Mouse (Mus musculus) forebrain, embryonic 12.5 days (tissue): ENCODE measurements around the gene Ppp1r3c. TPM values are rescaled to one million over a fixed set of nuclear protein-coding genes. Genes with fewer than 3 reads are reported as not detected.

Source experiments
- ATAC-seq: fragments of 200-750 bp; cut with Nextera tagmentation; 2 replicates; pipeline ENCODE4 v1.8.0; 2017; ENCODE audit warnings: moderate TSS enrichment; ENCODE audit not compliant: low FRiP score
- H3K27ac ChIP-seq: fragments of 300-500 bp; sonication (generic); 2 replicates; pipeline ENCODE4 v1.5.1; 2016; ENCODE audit warnings: mild to moderate bottlenecking
- H3K27me3 ChIP-seq: fragments of 300-500 bp; sonication (generic); 2 replicates; pipeline ENCODE4 v1.6.1; 2016; ENCODE audit warnings: mild to moderate bottlenecking
- H3K36me3 ChIP-seq: fragments of 300-500 bp; sonication (generic); replicated peaks from 2 replicates; pipeline ENCODE4 v1.6.1; 2016; ENCODE audit warnings: mild to moderate bottlenecking
- H3K4me1 ChIP-seq: fragments of 300-500 bp; sonication (generic); 2 replicates; pipeline ENCODE4 v1.6.1; 2016
- H3K4me2 ChIP-seq: fragments of 300-500 bp; sonication (generic); 2 replicates; pipeline ENCODE4 v1.6.1; 2016; ENCODE audit warnings: mild to moderate bottlenecking, moderate library complexity
- H3K4me3 ChIP-seq: fragments of 300-500 bp; sonication (generic); replicated peaks from 2 replicates; pipeline ENCODE4 v1.5.1; 2016; ENCODE audit warnings: mild to moderate bottlenecking
- H3K9ac ChIP-seq: fragments of 300-500 bp; sonication (generic); 2 replicates; pipeline ENCODE4 v1.6.1; 2016; ENCODE audit warnings: mild to moderate bottlenecking
- H3K9me3 ChIP-seq: fragments of 300-500 bp; sonication (generic); 2 replicates; pipeline ENCODE4 v1.6.1; 2016
- WGBS: fragments of 180-500 bp; shearing (Covaris S2); methylation state at CpG from one replicate; pipeline ENCODE4 v1.1.7; 2016; 5-methylcytosine and 5-hydroxymethylcytosine counted together
- polyA plus RNA-seq: library from polyadenylated mRNA; unstranded; fragments of >200 nt; fragmentation: Nextera tagmentation; extraction: Ambion mirVana; gene quantifications from 2 replicates; pipeline ENCODE4 v1.2.1, GENCODE M21; 2016

Ppp1r3c gene
- polyA plus RNA-seq, 1 experiment from 2014 or later = 2.4 TPM

DNA sequence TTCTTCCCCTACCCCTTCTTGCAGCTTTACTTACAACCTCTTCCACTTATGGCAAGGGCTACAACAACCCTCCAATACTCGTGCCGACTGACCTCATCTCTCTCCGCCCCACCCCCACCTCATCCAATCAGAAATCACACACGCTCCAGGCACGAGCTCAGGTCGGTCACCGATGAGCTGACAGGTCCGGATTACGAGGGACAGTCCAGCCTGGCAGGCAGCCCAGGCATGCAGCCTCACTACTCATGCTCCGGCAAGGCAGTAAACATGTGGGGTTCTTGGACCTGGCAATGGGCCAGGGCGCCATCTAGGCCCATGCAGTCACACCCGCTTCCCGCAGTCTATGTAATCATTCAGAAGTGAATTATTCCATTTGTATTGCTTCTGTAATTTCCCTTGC, 23.4 kb downstream of the Ppp1r3c start:
- Histone ChIP-seq H3K27me3 (no peaks in the 10 kb centered on the region), H3K36me3 (no peaks in the 10 kb centered on the region), H3K4me2 (no peak overlapping the region), H3K9me3 (peaks cover 4% of the 10 kb centered on the region), H3K9ac (no peak overlapping the region), H3K27ac (no peak overlapping the region), H3K4me3 (no peak overlapping the region), H3K4me1 (no peaks in the 10 kb centered on the region)
- WGBS = 75% methylated on average over 13 of the region's 13 CpGs
- no peak for ATAC-seq

DNA sequence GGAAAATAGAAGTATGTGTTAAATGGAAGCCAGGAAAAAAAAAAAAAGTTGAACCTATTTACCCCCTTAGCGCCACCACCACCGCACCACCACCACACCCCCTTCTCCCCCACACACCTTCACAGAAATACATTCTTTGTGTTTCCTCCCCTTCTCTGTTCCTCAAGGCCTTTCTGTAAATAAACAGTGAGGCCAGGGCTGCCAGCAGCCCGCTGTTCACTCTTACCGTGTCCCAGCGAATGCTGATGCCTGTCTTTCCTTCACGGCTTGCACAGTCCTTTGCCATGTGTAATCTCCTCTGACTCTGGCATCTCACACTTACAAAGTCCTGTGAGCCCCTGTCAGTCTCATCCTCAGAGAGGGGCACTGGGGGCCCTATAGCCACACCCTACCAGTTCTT, 30.3 kb downstream of the Ppp1r3c start:
- H3K27me3 ChIP-seq = no peaks in the 10 kb centered on the region
- no peaks in the 10 kb centered on the region for H3K4me1 ChIP-seq
- 86% methylated on average over 6 of the region's 6 CpGs for WGBS
- H3K36me3 ChIP-seq = no peaks in the 10 kb centered on the region
- ATAC-seq = no peak
- no peak overlapping the region for H3K9ac ChIP-seq
- H3K27ac ChIP-seq = no peak overlapping the region
- no peak overlapping the region for H3K4me3 ChIP-seq
- peaks cover 6% of the 10 kb centered on the region for H3K9me3 ChIP-seq
- no peak overlapping the region for H3K4me2 ChIP-seq

DNA sequence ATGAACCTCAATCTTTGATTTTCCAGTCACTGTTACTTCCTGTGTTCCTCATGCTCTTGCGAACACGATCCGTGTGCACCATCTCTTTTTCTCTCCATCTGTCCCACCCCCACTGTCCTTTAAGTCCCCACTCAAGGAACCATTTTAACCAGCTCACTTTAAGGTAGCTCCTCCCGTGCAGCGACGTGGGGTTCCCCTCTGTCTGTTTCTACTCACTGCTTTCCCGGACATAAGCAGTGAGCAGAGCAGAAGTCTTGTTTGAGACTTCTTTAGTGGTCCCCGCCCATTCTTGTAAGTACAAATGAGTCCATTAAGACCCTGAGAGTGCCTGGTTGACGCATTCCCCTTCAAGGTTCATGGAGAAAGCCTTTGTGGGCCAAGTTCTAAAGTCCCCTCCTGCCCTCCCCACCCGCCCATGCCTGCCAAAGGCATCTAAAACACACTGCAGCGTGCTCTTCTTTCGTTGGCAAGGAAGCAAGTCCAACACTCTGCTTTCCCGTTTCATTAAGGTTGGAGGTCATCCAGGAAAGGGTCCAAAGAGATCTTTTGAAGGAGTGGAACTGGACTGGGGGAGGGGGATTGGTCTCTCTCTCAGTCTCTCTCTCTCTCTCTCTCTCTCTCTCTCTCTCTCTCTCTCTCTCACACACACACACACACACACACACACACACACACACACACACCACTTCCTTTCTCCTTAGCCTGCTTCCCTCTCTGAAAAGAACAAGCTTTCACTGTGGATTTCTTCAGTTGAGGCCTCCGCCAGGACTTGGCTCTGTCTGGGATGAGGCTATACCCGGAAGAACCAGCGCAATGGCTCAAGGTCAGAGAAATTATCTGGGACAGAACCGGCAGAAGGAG, 30.9 kb downstream of the Ppp1r3c start:
- Histone ChIP-seq H3K36me3 (no peaks in the 10 kb centered on the region), H3K9me3 (peaks cover 6% of the 10 kb centered on the region), H3K9ac (no peak overlapping the region), H3K27ac (no peak overlapping the region), H3K4me2 (no peak overlapping the region), H3K4me3 (no peak overlapping the region), H3K4me1 (no peaks in the 10 kb centered on the region), H3K27me3 (no peaks in the 10 kb centered on the region)
- WGBS = 80% methylated on average over 17 of the region's 17 CpGs
- no peak for ATAC-seq

DNA sequence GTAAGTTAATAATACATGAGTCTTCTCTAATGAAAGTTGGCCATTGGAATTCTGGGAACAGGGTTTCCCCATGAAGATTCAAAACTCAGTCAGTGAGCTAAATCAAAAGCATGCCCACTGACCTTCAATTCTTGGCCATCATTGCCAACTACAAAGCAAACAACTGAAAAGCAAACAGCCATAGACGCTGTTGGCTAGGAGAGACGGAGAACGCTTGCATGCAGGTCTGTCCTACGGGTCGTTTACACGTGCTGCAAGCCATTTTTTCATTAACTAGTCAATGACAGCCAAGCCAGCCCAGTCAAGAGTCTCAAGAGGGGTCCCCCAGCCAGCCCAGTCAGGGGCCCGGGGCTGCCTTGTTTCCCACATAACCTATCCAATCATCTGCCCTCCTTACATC, 31.7 kb downstream of the Ppp1r3c start:
- H3K27ac ChIP-seq = no peak overlapping the region
- no peaks in the 10 kb centered on the region for H3K36me3 ChIP-seq
- WGBS = 84% methylated on average over 7 of the region's 7 CpGs
- H3K9ac ChIP-seq = no peak overlapping the region
- H3K4me1 ChIP-seq = no peaks in the 10 kb centered on the region
- no peak overlapping the region for H3K4me3 ChIP-seq
- no peaks in the 10 kb centered on the region for H3K27me3 ChIP-seq
- no peak for ATAC-seq
- H3K4me2 ChIP-seq = no peak overlapping the region
- H3K9me3 ChIP-seq = peaks cover 6% of the 10 kb centered on the region

DNA sequence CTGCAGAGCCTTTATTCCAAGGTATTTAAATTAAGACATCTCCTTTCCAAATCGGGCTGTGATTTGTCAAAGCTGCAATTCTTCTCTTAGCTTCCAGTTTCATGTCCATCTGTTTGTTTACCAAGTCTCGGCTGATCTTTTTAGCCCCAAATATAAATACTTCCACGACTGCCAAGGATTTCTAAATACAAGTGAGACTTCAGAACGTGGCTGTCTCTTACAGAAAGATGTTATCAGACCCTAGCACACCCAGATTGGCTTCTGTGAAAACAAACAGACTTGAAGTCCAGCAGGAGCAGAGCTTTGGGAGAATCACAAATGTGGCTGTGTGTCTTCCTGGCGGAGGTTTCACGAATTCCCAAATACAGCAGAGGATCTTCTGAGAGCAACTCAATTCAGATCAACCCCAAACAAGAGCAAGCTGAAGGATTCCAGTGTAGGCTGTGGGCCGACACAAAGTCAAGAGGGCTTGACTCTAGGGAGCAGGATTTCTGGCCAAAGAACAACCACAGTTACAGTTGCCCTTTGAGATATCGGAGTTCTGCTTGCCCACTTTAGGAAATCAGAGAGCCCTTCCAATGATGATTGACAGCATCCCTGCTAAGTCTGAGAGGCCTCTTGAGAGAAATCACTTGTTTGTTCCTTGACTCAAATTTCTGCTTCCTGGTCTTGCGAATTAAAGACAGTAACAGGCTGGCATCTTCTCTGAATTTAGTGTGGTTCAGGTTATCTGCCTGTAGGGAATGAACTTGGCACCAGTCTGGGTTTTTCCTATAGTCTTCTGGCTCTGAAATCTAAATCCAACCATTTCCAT, 34.4 kb downstream of the Ppp1r3c start:
- H3K4me3 ChIP-seq = no peak overlapping the region
- 73% methylated on average over 9 of the region's 9 CpGs for WGBS

DNA sequence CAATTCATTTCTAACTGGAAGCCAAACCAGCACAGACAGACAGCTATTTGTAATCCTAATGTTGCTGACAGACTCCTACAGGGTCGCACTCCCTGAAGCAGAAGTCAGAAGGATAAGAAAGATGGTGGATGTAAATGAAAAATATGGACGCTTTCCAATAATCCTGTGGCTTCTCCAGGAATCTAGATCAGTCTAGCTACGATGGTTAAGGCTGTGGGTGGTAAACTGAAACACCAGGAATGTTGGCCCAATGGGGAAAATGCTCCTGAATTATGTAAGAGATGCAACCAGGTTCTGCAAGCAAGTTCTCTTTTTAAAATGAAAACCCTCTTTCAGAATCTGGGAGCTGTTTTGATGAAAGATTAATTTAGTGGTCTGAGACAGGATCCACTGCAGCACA, 35.1 kb downstream of the Ppp1r3c start:
- no peak for ATAC-seq
- Histone ChIP-seq H3K4me3 (no peak overlapping the region), H3K4me2 (no peak overlapping the region), H3K9ac (no peak overlapping the region), H3K4me1 (peaks cover 10% of the 10 kb centered on the region), H3K27me3 (no peaks in the 10 kb centered on the region), H3K9me3 (0 out of 2 replicates have a peak, but pooled peaks cover 5% of the 10 kb centered on the region), H3K27ac (no peak overlapping the region), H3K36me3 (no peaks in the 10 kb centered on the region)
- WGBS = 80% methylated on average over 3 of the region's 3 CpGs

More for the DNA sequence above, 34.4 kb downstream of the Ppp1r3c start:
- Histone ChIP-seq H3K27ac (no peak overlapping the region), H3K4me2 (no peak overlapping the region), H3K9ac (no peak overlapping the region), H3K9me3 (0 out of 2 replicates have a peak, but pooled peaks cover 5% of the 10 kb centered on the region), H3K27me3 (no peaks in the 10 kb centered on the region), H3K36me3 (no peaks in the 10 kb centered on the region), H3K4me1 (peaks cover 3% of the 10 kb centered on the region)
- no peak for ATAC-seq

DNA sequence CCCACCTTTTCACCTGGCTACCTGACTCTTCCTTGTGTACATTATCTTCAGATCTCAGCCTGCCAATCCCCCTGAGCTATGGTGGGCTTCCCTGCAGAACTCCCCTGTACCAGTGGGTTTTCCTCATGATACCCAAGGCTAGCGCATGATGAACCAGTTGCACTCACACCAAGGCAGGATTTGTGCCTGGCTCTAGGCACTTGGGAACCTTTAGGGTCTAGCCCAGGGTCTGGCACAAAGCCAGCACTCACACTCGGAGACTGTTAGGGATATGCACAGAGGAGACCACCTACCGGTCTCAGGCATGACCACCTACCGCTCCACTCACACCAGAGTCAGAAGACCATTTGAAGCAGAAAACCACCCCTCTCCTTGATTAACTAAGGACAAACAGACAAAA, 35.5 kb downstream of the Ppp1r3c start:
- Histone ChIP-seq H3K4me2 (no peak overlapping the region), H3K27me3 (no peaks in the 10 kb centered on the region), H3K9ac (no peak overlapping the region), H3K27ac (no peak overlapping the region), H3K4me1 (peaks cover 10% of the 10 kb centered on the region), H3K9me3 (0 out of 2 replicates have a peak, but pooled peaks cover 5% of the 10 kb centered on the region), H3K36me3 (no peaks in the 10 kb centered on the region), H3K4me3 (no peak overlapping the region)
- no peak for ATAC-seq
- WGBS = 73% methylated on average over 4 of the region's 4 CpGs

DNA sequence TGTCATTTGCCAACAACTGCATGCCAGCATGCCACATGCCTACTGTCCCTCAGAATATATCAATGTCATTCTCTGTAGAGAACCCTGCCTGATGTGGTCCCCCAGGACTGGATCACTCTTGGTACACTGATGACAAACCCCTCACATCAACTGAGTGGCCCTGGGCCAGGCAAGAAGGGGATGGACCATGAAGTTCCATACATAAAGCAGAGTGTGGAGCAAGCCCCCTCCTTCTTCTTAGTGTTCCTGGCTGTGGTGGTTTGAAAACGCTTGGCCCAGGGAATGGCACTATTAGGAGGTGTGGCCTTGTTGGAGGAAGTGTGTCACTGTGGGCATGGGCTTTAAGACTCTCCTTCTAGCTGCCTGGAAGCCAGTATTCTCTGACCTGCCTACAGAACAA, 37.3 kb downstream of the Ppp1r3c start:
- 0 out of 2 replicates have a peak, but pooled peaks cover 4% of the 10 kb centered on the region for H3K9me3 ChIP-seq
- H3K27ac ChIP-seq = no peak overlapping the region
- ATAC-seq = no peak
- no peaks in the 10 kb centered on the region for H3K27me3 ChIP-seq
- no peak overlapping the region for H3K4me2 ChIP-seq
- WGBS = 81% methylated on average over 1 of the region's 1 CpGs
- no peak overlapping the region for H3K4me3 ChIP-seq
- no peak overlapping the region for H3K9ac ChIP-seq
- H3K4me1 ChIP-seq = peaks cover 10% of the 10 kb centered on the region
- no peaks in the 10 kb centered on the region for H3K36me3 ChIP-seq

DNA sequence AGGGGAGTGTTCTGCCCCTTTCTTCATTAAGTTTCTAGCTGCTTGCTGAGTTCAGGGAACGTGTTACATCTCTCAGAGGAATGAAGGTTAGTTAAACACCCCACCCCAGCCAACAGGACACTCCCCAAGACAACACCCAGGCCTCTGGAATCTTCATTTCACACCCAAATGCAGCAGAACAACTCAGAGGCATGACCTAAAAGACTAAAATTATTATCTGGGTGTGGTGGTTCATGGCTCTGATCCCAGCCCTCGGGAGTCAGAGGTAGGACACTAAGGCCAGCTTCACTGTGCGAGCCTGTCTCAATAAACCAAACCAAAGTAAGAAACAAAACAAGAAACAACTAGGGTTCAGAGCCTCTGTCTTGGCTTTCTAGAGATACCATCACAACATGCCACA, 38.3 kb downstream of the Ppp1r3c start:
- Histone ChIP-seq H3K9me3 (0 out of 2 replicates have a peak, but pooled peaks cover 2% of the 10 kb centered on the region), H3K27ac (no peak overlapping the region), H3K27me3 (no peaks in the 10 kb centered on the region), H3K4me1 (peaks cover 10% of the 10 kb centered on the region), H3K36me3 (no peaks in the 10 kb centered on the region), H3K9ac (no peak overlapping the region), H3K4me3 (no peak overlapping the region), H3K4me2 (no peak overlapping the region)
- ATAC-seq = no peak
- WGBS = 83% methylated on average over 3 of the region's 3 CpGs

DNA sequence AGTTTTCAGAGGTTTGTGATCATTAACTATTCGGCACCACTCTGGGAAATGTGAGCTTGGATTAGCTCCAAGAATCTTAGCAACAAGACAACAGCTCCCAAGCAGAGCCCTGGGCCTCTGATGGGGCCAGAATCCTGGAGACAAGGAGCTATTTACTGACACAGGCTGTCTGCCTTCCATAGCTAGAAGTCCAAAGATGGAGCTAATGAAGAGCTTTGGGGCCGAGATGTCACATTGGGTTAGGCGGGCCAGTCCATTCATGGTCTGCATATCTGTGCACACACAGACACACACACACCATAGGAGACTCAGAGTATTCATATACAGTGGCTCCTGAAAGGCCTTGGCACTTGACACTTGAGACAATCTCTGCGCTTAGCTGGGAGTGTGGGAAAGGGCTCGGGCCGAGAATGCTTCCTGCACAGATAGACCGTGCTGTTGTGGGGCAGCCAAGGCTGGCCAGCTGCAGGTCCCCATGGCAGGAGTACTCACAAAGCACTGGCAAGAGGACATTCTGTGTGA, 39.8 kb downstream of the Ppp1r3c start:
- peak overlapping the region; percentile 76 for H3K27ac ChIP-seq
- peak; percentile 63 for ATAC-seq
- H3K4me3 ChIP-seq = no peak overlapping the region
- WGBS = 64% methylated on average over 7 of the region's 7 CpGs
- H3K9me3 ChIP-seq = 0 out of 2 replicates have a peak, but pooled peaks cover 2% of the 10 kb centered on the region
- 0 out of 2 replicates have a peak overlapping the region, but pooled peaks have one; percentile 4 for H3K4me2 ChIP-seq
- peaks cover 10% of the 10 kb centered on the region for H3K4me1 ChIP-seq
- H3K36me3 ChIP-seq = no peaks in the 10 kb centered on the region
- H3K9ac ChIP-seq = no peak overlapping the region
- H3K27me3 ChIP-seq = no peaks in the 10 kb centered on the region

DNA sequence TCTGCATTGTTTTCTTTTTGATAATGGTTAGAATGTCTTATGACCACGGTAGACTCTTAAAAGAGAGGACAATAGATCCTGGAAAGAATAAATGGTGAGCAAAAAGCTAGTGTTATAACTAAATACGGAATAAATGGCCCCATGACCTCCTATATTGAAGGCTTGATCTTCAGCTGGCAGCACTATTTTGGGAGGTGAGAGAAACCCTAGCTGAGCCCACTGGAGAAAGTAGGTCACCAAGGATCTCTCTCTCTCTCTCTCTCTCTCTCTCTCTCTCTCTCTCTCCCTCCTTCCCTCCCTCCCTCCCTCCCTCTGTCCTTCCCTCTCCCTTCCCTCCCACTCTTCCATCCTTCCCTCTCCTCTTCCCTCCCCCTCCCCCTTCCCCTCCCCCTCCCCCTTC, 42.9 kb downstream of the Ppp1r3c start:
- H3K36me3 ChIP-seq = no peaks in the 10 kb centered on the region
- H3K9ac ChIP-seq = no peak overlapping the region
- peaks cover 17% of the 10 kb centered on the region for H3K4me1 ChIP-seq
- no peak overlapping the region for H3K4me2 ChIP-seq
- H3K9me3 ChIP-seq = no peaks in the 10 kb centered on the region
- 82% methylated on average over 2 of the region's 2 CpGs for WGBS
- no peaks in the 10 kb centered on the region for H3K27me3 ChIP-seq
- H3K27ac ChIP-seq = no peak overlapping the region
- H3K4me3 ChIP-seq = no peak overlapping the region
- no peak for ATAC-seq

DNA sequence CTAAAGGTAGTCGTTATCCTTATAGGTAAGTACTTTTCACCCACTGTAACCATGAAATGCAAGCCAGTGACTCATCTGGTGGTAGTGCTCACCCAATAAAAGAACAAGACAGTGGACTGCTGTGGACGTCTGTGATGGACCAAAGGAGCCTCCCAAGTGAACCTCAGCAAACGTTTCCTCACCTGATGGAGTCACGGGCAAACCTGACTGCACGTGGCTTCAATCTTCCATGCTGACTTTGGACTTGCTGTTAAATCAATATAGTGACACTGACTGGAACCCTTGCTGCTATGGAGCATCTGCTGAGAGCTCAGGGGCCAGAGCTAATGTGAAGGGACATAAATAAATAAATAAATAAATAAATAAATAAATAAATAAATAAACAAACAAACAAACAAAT, 44.5 kb downstream of the Ppp1r3c start:
- Histone ChIP-seq H3K4me1 (peaks cover 21% of the 10 kb centered on the region), H3K36me3 (no peaks in the 10 kb centered on the region), H3K9ac (no peak overlapping the region), H3K4me3 (no peak overlapping the region), H3K27ac (no peak overlapping the region), H3K27me3 (no peaks in the 10 kb centered on the region), H3K4me2 (no peak overlapping the region), H3K9me3 (no peaks in the 10 kb centered on the region)
- no peak for ATAC-seq
- 86% methylated on average over 5 of the region's 5 CpGs for WGBS
